Mouse (Mus musculus) G1E (cell line): ENCODE data around the gene 2610528A11Rik. TPM values are rescaled to one million over a fixed set of nuclear protein-coding genes. Genes with fewer than 3 reads are reported as not detected.

Experiments used
- ATAC-seq: 2 replicates; pipeline ENCODE4 v1.8.0; 2016; ENCODE audit warnings: mild to moderate bottlenecking; ENCODE audit not compliant: insufficient number of reproducible peaks, poor library complexity, low FRiP score, severe bottlenecking; ENCODE audit errors: extremely low read depth
- DNase-seq: peaks from one replicate; pipeline ENCODE4 v3.0.0; 2012; ENCODE audit warnings: low spot score
- H3K27me3 ChIP-seq: 2 replicates; pipeline ENCODE4 v1.6.1; 2012; ENCODE audit warnings: mild to moderate bottlenecking, low read length, inconsistent platforms; ENCODE audit not compliant: insufficient read depth
- H3K36me3 ChIP-seq: replicated peaks from 2 replicates; pipeline ENCODE3; 2012; ENCODE audit warnings: mild to moderate bottlenecking, inconsistent platforms
- H3K4me1 ChIP-seq: 2 replicates; pipeline ENCODE4 v1.6.1; 2012; ENCODE audit warnings: low read depth, low read length, inconsistent platforms, mixed read lengths; ENCODE audit not compliant: insufficient read depth
- H3K4me3 ChIP-seq: 2 replicates; pipeline ENCODE4 v1.5.1; 2012; ENCODE audit warnings: low read depth, mild to moderate bottlenecking, inconsistent platforms, low read length, moderate library complexity, mixed read lengths
- H3K9me3 ChIP-seq: replicated peaks from 2 replicates; pipeline ENCODE4 v1.6.1; 2012; ENCODE audit warnings: inconsistent platforms
- CTCF ChIP-seq: IDR thresholded peaks from 2 replicates; pipeline ENCODE4 v1.5.1; 2012; ENCODE audit warnings: low read depth, low read length, inconsistent platforms, mixed read lengths
- GATA1 ChIP-seq: IDR thresholded peaks from 2 replicates; pipeline ENCODE4 v1.6.1; 2012; ENCODE audit warnings: borderline replicate concordance, low read length, inconsistent platforms, mixed read lengths
- GATA2 ChIP-seq: IDR thresholded peaks from 2 replicates; pipeline ENCODE4 v1.6.1; 2012; ENCODE audit warnings: low read depth, low read length, inconsistent platforms, borderline replicate concordance
- POLR2AphosphoS5 ChIP-seq: IDR thresholded peaks from 2 replicates; pipeline ENCODE4 v1.6.1; 2012; ENCODE audit warnings: low read depth, low read length, inconsistent platforms; ENCODE audit not compliant: insufficient replicate concordance
- TAL1 ChIP-seq: conservative IDR thresholded peaks from 2 replicates; pipeline ENCODE4 v1.6.1; 2012; ENCODE audit warnings: low read depth, low read length, inconsistent platforms, mixed read lengths
- polyA plus RNA-seq: library from polyadenylated mRNA; stranded (reverse); fragments of >175 nt; gene quantifications from 2 replicates; pipeline ENCODE4 v1.2.3, GENCODE M21; 2012
- total RNA-seq, 2 experiments: library from RNA; stranded (forward) in 1 of 2; stranded (reverse) in 1 of 2; fragments of 200-1000 nt in 1 of 2; fragments of >200 nt in 1 of 2; fragmentation: Nextera tagmentation in 1 of 2; gene quantifications; 2 replicates each; pipeline ENCODE4 v1.2.3; 2014 to 2017

The 2610528A11Rik gene
- total and polyA plus RNA-seq, 3 experiments: not detected

GRCm38 (mm10) chr14:37067629-37068028 is 46.2 kb downstream of the 2610528A11Rik start, which contains the start of gene Lrit2:
Gene Lrit2, plus strand, starts transcription at chr14:37067929.
- Histone ChIP-seq H3K27me3 (no peaks in the 10 kb centered on the region), H3K36me3 (no peaks in the 10 kb centered on the region)
- ATAC-seq: no peak

GRCm38 (mm10) chr14:37066636-37067035 is 47.2 kb downstream of the 2610528A11Rik start:
- TF ChIP-seq TAL1 (no peak), GATA2 (no peak), POLR2AphosphoS5 (no peak), GATA1 (no peak), CTCF (no peak)
- Histone ChIP-seq H3K36me3 (no peaks in the 10 kb centered on the region), H3K9me3 (no peaks in the 10 kb centered on the region), H3K4me3 (no peak overlapping the region), H3K27me3 (no peaks in the 10 kb centered on the region), H3K4me1 (no peaks in the 10 kb centered on the region)
- no peak for ATAC-seq
- DNase-seq: no peak

More at GRCm38 (mm10) chr14:37067629-37068028, 46.2 kb downstream of the 2610528A11Rik start, which contains the start of gene Lrit2:
- TF ChIP-seq CTCF (no peak), GATA2 (no peak), GATA1 (no peak)
- no peak for DNase-seq
- Histone ChIP-seq H3K4me3 (no peak within 1 kb of the TSS), H3K9me3 (no peaks in the 10 kb centered on the region), H3K4me1 (no peaks in the 10 kb centered on the region)

- no peak for TF ChIP-seq CTCF
- TF ChIP-seq POLR2AphosphoS5: no peak
- no peak for TF ChIP-seq GATA2
- TF ChIP-seq TAL1: no peak
- no peak for TF ChIP-seq GATA1
- no peak for ATAC-seq
- no peak for DNase-seq
These were observed 49.0 kb downstream of the 2610528A11Rik start for GRCm38 (mm10) chr14:37064849-37065248.

More at GRCm38 (mm10) chr14:37064849-37065248, 49.0 kb downstream of the 2610528A11Rik start:
- Histone ChIP-seq H3K27me3 (no peaks in the 10 kb centered on the region), H3K36me3 (no peaks in the 10 kb centered on the region), H3K4me3 (no peak overlapping the region), H3K4me1 (no peaks in the 10 kb centered on the region), H3K9me3 (no peaks in the 10 kb centered on the region)

Other genes starting within 250 kb of the 2610528A11Rik start
- gene Ccser2, start 145.2 kb downstream of the 2610528A11Rik start, total RNA-seq (2014; fragmentation: Nextera tagmentation): 15.0 and 16.9 TPM in 2 replicates
- 7.3 and 7.5 TPM in 2 replicates for gene Ccser2, start 145.2 kb downstream of the 2610528A11Rik start, total RNA-seq (2017)
- 0.53 and 0.55 TPM in 2 replicates for gene Ccser2, start 145.2 kb downstream of the 2610528A11Rik start, polyA plus RNA-seq
- not detected in 2 replicates for gene Rgr, start 65.1 kb downstream of the 2610528A11Rik start, total RNA-seq (2014; fragmentation: Nextera tagmentation)
- 0.05 TPM in 1 of 2 replicates, not detected in the other for gene Rgr, start 65.1 kb downstream of the 2610528A11Rik start, total RNA-seq (2017)
- not detected in 2 replicates for gene Rgr, start 65.1 kb downstream of the 2610528A11Rik start, polyA plus RNA-seq
- not detected in 2 replicates for gene Lrit1, start 59.2 kb downstream of the 2610528A11Rik start, total RNA-seq (2014; fragmentation: Nextera tagmentation)
- gene Lrit1, start 59.2 kb downstream of the 2610528A11Rik start, total RNA-seq (2017): 0.05 TPM in 1 of 2 replicates, not detected in the other
- not detected in 2 replicates for gene Lrit1, start 59.2 kb downstream of the 2610528A11Rik start, polyA plus RNA-seq
- gene Lrit2, start 46.1 kb downstream of the 2610528A11Rik start, total RNA-seq (2014; fragmentation: Nextera tagmentation): not detected in 2 replicates
- 0.11 TPM in 1 of 2 replicates, not detected in the other for gene Lrit2, start 46.1 kb downstream of the 2610528A11Rik start, total RNA-seq (2017)
- not detected in 2 replicates for gene Lrit2, start 46.1 kb downstream of the 2610528A11Rik start, polyA plus RNA-seq
- not detected in 2 replicates for gene Cdhr1, start 15.7 kb downstream of the 2610528A11Rik start, total RNA-seq (2014; fragmentation: Nextera tagmentation)
- under 0.01 and 0.06 TPM in 2 replicates for gene Cdhr1, start 15.7 kb downstream of the 2610528A11Rik start, total RNA-seq (2017)
- not detected in 2 replicates for gene Cdhr1, start 15.7 kb downstream of the 2610528A11Rik start, polyA plus RNA-seq
- gene Ghitm, start 21.2 kb upstream of the 2610528A11Rik start, total RNA-seq (2014; fragmentation: Nextera tagmentation): 201 and 205 TPM in 2 replicates
- 173 and 188 TPM in 2 replicates for gene Ghitm, start 21.2 kb upstream of the 2610528A11Rik start, total RNA-seq (2017)
- 13.7 and 14.0 TPM in 2 replicates for gene Ghitm, start 21.2 kb upstream of the 2610528A11Rik start, polyA plus RNA-seq